Mouse (Mus musculus) spleen, postnatal 0 days (tissue): ENCODE data around the gene Schip1. TPM values are rescaled to one million over a fixed set of nuclear protein-coding genes. Genes with fewer than 3 reads are reported as not detected.

Experiments
- polyA plus RNA-seq: library from polyadenylated mRNA; unstranded; fragments of >200 nt; fragmentation: Nextera tagmentation; extraction: Ambion mirVana; gene quantifications from 2 replicates; pipeline ENCODE4 v1.2.1, GENCODE M21; 2015

Schip1 gene
- 9.2 and 11.6 TPM in 2 replicates for polyA plus RNA-seq

GRCm38 (mm10) chr3:68064731-68065130 lies at the start of gene Schip1:
Gene Schip1 (plus strand): TSS chr3:68064802.

Other genes starting within 250 kb of the Schip1 start
- not detected in 2 replicates for gene Iqcj, start 172.6 kb upstream of the Schip1 start, polyA plus RNA-seq
- not detected in 2 replicates for gene Iqschfp, start 172.6 kb upstream of the Schip1 start, polyA plus RNA-seq